Mouse (Mus musculus) ovary, postnatal 10 days (tissue): ENCODE results near the gene Tmem183a.

ENCODE experiments used
- DNase-seq: peaks from one replicate; pipeline ENCODE4 v3.0.0; 2022; ENCODE audit warnings: low spot score

Tmem183a gene

DNA sequence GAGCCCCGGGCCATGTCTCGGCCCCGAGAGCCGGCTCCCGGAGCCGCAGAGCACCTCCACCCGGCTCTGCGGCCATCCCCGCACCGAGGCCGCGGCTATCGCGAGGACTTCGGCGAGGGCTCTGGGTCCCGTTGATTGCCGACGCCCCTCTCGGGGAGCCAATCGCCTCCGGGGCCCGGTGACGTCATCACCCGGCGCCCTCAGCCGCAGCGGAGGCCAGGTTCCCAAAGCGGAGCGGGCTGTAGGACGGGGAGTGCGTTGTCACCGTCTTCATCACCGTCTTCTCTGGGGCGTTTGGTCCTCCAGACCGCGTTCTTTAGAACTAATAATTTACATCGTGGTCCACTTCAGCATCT, at the start of gene Tmem183a:
Gene Tmem183a (minus strand): TSS at position 123 of the 356 bp plus-strand sequence.
- DNase-seq: peak; percentile 94

DNA sequence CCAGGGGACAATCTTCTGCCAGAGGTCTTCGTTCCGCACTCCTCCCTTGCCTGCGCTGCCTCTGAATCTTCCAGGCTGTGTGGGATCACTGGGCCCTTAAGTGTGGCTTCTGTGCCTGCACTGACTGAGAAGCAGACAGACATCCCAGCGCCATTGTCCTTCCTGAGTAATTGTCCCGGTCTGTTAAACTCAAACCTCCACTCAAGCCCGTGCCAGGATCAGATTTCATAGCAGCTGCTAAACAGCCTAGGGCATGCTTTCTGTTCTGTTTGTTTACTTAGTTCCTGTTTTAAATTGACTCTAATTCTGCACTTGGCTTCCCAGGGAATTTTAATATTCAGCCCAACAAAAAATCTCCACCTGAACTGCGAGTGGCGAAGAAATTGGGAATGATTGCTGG, 46.3 kb upstream of the Tmem183a start:
- DNase-seq: no peak

DNA sequence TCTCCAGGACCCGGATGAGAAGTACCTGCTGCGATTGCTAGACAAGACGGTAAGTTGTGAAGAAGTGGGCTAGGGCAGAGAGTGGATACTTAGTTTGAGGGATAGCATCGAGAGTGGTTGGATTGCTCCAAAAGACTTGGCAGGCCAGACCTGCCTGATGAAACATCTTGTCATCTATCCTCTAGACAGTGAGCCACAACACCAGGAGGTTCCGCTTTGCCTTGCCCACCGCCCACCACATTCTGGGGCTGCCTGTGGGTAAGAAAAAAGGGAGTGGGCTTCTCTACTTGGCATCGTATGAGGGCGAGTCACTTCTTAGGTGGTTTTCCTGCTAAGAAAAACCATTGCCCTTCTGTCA, 44.6 kb upstream of the Tmem183a start:
- DNase-seq: no peak

DNA sequence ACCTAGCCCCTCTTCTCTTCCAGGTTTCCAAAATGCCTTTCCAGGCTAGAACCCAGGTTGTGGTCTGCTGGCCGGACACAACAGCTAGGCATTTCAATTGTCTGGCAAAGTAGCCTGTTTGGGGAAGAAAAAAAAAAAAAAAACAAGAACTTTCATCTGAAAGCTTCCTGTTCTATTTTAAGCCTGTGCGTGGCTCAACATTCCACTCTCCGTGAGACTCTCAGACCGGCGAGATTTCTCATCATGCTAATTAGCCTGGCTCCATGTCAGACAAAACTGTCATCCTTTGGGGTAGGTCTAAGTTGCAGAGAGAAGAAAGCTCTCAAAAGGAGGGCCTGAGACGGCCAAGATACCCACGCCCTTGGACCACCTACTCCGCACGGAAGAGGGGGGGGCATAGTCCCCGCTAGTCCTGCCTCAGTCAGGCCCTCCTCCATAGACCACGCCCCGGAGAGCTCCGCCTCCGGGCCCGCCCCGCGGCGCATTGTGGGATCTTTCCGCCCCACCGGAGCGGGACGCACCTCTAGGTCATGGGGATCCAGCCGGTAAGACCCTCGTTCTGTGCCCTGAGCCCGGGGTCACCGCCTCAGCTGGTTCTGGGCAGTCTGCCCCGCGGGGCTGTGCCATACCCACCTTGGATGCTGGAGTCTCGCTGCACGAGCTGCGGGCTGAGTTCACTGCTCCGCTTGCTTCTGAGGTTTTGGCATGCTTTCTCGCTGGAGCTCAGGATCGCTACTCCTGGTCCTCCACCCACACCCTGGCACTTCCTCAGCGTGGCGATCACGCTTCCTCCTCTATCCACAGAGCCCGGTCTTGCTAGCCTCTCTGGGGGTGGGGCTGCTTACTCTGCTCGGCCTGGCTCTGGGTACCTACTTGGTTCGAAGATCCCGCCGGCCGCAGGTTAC, 44.0 kb upstream of the Tmem183a start, which contains the start of gene Cyb5r1:
Gene Cyb5r1 (plus strand): TSS at position 51 of the 905 bp plus-strand sequence.
- DNase-seq: peak; percentile 52

DNA sequence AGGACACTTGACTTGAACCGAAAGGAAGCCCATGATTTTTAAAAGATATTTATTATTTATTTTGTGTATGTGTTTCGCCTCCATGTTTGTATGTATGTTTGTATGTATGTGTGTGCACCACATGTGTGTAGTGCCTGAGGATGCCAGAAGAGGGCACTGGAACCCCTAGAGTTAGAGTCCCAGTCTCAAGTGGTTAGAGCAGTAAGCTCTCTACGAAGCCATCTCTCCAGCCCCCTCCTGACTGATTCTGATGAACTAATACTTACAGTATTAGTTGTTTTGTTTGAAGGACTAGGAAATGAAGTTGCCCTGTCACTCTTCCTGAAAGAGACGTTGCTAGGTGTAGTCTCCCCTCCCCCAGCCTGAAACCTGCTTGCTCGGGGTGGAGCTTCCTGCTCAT, 38.0 kb upstream of the Tmem183a start:
- no peak for DNase-seq

DNA sequence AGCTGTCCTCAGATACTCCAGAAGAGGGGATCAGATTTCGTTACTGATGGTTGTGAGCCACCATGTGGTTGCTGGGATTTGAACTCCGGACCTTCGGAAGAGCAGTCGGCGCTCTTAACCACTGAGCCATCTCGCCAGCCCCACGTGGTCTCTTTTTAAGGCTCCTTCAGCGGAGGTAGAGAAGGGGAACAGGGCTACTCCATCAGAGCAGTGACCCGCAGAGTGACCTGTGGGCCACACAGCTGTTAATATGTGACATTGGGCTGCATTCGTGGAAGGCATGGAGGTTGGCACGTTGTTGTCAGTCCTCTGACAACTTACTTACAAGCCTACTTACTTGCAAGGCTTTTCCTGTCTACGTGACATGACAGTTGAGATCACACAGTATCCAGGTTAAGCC, 36.4 kb upstream of the Tmem183a start:
- DNase-seq: no peak

DNA sequence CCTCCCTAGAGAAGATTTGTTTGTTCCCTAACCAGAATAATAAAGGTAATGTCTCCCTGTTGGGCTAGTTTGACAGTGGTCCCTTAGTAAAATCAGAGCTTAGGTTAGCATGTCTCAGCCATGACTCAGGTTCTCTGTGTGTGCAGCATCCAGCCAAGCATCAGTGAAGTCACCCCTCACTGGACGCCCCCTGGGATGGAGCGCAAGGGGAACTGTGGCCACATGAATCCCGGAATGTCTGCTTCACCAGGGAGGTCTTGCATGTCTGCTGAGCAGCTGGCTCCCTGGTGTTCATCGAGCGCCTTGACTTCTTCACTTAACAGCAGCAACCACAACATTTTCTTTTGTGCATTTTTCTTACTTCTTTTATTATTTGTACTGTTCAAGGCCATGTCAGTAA, 32.0 kb upstream of the Tmem183a start:
- DNase-seq: no peak

DNA sequence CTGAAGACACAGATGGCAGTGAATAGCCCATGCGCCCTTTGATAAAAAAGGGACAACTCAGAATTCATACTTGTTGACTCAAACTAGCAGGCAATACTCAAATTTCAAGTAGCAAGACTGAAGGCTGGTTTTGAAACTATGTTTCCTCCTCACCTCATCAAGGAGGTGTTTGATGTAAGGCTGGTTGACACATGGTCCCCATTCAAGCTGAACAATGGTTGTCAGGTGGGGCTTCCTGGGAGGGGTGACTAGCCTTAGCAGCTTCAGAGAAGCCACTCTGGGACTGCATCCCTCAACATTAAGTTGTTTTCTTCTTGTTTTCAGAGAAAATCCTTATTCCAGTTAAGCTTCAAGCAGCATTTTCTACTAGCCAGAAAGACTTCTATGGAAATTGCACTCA, 23.9 kb upstream of the Tmem183a start, which contains the start of gene 4933406M09Rik:
Gene 4933406M09Rik (plus strand): TSS at position 275 of the 400 bp plus-strand sequence.
- DNase-seq: no peak

DNA sequence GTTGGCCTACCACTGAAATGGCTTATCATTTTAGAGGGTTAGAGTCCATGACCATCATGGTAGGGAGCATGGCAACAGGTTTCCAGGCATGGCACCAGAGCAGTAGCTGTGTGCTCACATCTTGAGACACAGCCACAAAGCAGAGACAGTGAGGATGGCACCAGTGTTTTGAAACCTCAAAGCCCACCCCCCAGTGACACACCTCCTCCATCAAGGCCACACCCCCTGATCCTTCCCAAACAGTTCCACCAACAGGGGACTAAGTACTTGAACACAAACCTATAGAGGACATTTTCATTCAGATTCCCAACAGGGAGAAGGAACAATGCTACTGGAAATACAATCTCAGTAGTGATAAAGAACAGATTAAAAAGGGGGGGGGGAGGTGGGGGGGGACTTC, 23.4 kb upstream of the Tmem183a start:
- DNase-seq: no peak

DNA sequence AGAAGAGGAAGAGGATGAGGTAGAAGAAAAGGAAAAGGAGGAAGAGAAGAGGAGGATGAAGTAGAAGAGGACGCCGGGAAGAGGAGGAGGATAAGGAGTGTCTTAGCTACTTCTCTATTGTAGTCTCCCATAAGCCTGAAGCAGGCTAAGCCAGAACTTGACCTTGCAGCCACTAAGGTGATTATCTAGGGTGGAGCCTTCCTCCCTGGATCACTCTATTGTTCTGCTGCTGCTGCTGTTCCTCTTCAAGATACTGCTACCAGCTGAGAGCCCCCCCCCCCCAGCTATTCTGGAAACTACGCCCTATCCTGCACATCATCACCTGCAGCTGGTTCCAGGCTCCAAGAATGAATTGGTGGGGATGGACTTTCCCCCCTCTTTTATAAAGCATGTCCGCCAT, 22.8 kb upstream of the Tmem183a start:
- no peak for DNase-seq

DNA sequence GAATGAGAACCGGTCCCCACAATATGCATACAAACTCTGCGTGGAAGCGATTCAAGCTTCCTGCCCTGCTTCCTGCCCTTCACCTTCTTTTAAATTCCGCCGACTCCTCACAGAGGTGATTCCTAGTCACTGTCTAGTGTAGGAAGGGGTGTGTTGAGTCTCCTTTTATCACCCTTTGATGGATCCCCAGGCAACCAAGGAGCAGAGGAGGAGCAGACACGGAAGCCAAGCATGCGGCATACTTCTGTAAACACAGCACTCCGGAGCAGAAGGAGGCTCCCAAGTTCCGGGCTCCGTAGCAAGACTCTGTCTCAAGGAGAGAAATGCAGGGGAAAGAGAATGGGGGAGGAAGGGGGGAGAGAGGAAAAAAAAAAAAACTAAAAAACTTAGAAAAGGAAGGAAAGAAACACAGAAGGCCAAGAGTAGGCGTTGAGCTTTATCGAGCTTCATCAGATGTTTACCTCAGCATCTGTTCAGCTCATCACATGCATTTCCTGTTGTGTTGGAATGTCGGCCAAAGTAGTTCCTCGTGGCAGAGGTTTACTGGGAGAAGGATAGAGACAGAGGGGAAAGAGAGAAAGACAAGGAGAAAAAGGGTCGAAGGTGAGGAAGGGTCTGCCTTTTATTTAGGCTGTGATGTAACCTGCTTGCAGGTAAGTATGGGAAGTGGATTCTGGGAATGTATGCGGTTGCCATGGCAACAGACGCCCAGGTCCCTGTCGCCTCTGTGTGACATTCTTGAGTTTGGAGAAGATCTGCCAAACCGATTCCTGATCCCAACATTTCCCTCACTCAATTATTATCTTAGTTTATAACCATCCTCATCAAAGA, 20.2 kb upstream of the Tmem183a start:
- no peak for DNase-seq

DNA sequence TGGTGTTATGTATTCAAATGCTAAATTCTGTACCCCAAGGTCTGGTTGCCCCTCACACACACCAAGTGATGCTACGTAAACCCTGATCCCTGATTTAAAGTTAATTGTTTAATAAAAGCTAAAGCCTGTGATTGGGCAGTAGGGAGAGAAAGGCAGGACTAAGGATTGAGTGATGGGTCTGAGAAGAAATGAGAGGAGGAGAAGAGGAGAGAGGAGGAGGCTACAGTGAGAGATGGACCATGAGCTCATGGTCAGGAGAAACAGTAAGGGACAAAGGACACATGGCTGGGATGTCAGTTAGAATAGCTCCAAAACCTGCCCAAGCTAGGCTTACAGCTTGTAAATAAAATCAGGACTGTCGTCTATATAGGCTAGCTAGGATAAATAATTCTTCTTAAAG, 19.3 kb upstream of the Tmem183a start:
- no peak for DNase-seq

DNA sequence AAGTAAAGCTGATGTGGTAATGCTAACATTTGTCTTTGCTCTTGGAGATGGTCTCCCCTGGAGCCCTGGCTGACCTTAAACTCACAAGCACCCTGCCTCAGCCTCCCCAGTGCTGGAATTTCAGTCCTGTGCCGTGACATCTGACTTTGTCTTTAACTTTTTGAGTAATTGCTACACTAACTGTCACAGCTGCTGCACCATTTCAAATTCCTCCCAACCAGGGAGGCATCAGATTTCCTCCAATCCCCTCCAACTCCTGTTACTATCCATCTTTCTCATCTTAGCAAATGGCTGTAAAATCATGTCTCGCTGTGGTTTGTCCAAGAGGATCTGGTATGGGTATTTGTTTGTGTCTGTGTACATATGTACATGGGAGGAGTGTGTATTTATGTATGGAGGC, 12.3 kb upstream of the Tmem183a start:
- DNase-seq: no peak

DNA sequence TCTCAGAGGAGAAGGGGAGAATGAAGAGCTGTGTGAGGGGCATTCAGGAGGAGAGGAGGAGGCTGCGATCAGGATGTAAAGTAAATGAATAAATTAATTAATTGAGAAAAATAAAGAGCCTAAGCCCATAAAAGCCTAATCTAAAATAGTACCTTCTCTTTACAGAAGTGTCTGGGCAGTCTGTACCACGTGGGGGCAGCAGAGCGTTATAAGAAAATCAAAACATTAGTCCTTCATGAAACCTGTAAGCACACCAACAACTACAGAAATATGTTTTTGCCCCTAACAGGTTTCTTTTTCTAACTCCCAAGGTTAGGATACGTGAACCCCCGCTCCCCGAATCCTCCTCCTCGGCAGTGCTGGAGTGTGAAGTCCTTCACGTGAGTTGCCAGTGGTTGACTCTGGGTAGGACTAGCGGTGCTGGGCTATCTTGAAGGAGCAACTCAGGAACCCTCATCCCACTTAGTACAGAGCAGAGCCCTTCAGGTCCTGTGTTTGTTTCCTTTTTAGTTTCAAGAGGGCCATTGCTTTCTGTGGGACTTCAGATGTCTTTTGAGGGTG, 7.1 kb upstream of the Tmem183a start:
- DNase-seq: peak; percentile 26

DNA sequence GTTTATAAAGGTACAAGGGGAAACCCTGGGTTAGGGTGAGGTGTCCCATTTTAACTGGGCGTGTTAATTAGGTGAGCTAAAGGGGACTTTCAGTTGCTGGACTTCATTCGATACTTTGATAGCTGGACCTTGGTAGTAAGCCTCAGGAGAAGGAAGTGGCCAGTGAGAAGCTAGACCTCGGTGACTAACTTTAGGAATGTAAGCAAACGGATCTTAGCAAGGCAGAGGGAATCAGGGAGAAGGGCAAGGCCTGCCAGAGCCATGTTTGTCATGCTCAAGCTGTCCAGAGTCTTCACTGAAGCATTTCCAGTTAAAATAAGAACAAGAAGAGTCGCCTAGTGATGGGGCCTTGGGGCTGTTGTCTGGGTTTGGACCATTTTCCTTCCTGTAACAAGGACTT, 3.7 kb upstream of the Tmem183a start:
- no peak for DNase-seq

DNA sequence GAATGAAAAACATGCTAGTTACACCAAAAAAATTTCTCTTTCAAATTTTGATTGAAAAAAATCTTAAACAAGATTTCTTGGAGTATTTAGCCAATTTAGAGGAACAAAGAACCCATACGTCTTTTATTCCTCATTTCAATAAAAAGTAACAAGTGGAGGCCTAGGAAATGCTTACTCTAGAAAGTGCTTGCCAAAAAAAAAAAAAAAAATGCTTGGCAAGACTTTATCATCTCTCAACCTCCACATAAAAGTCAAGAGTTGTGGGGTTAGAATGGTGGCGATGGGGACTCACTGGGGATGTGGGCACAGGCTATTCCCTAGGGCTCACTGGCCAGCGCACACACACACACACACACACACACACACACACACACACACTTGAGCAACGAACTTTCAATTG, 1.4 kb upstream of the Tmem183a start:
- no peak for DNase-seq

DNA sequence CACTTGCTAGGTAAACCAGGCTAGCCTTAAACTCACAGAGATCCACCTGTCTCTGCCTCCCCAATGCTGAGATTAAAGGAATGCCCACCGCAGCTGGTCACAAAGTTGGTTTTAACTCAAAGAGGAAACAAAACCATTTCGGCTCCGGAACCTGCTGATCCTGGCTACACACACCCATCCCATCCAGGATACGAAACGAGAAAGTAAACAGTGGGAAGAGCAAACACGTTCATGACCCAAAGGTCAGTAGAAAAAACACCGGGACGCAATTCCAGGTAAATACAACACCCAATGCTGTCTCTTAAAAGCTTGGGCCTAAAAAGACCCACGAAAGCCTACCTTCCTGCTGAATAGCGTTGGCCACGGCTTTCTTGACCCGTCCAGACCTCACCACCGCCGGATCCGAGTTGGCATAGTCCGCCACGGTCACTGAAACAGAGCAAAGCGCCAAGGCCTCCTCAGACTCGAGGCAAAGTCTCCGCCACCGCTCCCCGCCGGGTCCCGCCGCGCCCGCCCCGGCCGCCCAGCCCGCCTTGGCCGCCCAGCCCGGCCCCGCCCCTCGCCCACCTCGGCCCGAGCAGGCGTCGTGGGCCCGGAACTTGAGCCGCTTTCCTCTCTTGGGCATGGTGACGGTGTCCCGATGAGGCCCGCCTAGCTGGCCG, 453 bp downstream of the Tmem183a start:
- no peak for DNase-seq

DNA sequence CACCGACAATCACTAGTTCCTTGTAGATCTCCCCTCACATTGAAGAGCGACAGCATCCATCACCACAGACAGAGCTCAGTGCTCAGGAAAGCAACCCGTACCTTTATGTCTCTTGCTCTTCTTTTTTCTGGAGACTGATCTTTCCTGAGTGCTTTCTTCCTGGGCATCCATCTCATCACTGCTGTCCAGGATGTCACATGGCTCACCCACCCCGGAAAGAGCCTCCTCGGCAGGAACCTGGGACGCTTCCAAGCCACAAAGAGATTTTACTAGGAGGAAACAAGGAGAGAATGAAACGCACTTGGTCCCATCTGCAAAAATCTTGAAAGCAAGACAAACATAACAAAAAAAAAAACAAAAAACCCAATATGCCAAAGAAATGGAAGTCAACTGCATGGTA, 1.1 kb downstream of the Tmem183a start:
- no peak for DNase-seq

DNA sequence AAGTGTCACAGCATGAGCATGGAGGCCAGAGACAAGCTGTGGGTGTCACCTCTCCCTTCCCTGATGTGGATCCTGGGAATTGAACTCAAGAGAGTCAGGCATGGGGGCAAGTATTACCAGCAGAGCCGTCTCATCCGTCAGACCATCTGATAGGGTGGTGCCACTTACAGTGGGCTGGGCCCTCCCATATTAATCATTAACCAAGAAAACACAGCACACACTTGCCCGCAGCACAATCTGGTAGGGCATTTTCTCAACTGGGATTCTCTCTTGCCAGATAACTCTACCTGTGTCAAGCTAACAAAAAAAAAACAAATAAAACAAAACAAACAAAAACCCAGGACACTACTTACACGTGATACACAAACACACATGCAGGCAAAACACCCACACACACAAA, 4.3 kb downstream of the Tmem183a start:
- DNase-seq: no peak

DNA sequence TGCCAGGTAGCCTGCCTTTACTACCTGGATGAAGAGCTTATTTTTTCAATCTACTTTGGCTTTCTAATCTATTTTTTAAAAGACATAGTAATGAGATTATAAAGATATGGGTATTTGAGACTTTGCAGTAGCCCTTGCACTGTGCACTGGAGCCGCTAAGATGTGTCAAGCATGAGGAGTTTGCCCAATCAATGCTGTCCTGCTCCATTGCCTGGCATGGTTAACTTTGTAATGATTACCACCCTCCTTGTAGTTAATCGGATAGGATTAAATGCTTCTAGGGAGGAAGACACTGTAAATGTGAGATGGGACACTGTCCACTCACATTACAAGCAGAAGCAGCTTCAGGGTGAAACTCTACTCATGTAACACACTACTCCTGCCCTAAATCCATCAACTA, 8.5 kb downstream of the Tmem183a start:
- DNase-seq: no peak

DNA sequence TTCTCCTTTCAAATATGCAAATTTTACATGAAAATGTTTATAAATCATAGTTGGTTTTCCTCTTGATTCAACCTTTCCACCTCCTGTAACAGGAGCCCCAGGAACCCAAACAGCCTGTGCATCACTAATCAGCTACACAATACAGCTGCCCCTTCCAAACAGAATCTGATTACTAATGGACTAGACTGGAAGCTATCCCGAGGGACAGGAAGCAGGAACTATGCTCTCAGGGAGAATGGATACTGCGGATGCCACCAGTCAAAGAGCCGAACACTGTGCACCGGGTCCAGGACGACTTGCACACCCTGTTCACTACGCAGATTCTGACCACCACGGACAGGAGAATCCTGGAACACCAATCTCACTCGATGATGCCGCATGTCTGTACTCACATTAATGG, 14.0 kb downstream of the Tmem183a start:
- DNase-seq: no peak

DNA sequence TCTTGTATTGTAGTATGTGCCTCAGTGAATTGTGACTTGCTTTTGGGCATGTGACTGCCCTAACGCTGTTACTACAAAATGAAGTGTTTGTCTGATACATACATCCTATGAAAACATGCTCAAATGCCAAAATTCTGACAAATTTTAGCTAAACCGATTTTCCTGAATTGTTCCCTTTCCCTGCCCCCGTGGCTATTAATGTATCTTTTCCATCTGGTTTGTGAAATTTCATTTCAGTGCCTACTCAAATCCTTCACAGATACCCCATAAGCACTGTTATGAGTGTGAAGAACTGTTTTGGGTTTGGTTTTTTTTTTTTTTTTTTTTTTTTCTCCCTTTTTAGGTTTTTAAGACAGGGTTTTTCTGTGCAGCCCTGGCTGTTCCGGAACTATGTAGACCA, 16.7 kb downstream of the Tmem183a start:
- DNase-seq: no peak
